Mouse (Mus musculus) c-Kit-positive CD71-negative TER-119-negative erythroid progenitor cells, embryonic 14.5 days (primary cell): ENCODE measurements around the gene Prima1.

Experiments used
- DNase-seq: peaks from one replicate; pipeline ENCODE4 v3.0.0-alpha.2; 2013; ENCODE audit warnings: low read depth

The Prima1 gene

DNA sequence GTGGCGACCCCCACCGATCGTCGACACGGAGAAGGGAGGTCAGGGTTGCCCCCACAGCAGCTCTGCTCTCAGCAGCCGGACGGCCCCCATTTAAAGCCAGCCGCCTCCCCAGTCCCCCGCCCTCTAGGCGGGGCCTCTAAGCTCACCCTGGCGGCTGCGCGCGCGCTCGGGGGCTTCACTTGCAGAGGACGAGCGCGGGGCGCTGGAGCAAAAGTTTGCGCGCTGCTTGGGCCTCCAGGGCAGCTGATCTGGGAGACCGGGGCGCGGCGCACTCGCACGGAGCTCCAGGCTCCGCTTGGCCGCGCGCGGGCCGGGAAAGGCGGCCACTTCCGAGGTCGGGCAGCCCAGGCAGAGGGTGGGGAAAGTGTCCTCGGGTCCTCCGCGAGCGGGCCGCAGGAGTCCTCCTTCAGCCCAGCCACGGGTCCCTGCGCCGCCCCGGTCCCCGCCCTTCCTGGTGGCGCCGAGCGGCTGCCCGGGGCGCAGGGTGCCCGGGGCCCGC, at the start of gene Prima1:
Prima1 (minus strand) TSS at position 68 of the 499 bp plus-strand sequence.
- DNase-seq, result no peak

DNA sequence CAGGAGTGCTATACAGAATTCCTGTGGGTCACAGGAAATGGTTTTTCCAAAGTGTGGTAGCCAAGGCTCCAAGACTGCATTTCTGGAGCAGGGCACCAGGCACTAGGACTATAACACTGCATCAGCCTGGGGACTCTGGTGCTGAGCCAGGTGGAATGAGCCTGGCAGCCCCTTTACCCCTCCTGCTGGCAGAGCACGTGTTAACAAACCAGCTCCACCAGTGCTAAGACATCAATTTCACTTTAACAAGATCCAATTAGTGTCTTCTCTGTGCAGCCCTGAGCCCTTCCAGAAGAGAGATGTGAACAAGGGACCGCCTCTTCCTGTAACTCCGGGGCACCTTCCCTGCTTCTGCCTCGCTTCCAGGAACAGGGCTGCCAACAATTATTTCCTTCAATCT, 45.3 kb upstream of the Prima1 start:
- no peak for DNase-seq

DNA sequence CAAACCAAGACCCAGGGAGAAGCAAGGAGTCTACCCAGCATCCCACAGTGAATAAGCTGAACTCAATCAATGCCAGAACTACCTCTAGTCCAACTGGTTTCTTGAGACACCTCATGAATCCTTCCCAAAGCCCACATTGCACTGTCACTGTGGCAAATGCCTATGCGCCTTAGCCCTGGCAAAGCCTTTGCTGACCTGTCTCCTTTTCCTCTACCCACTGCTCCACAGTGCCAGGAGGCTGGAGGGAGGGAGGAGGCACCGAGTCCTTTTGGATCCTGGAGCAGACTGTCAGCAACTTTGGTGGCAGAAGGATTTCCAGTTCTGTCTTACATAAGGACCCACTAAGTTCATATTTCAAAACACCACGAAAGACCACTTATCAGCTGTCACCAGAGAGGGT, 41.5 kb upstream of the Prima1 start:
- no peak for DNase-seq

DNA sequence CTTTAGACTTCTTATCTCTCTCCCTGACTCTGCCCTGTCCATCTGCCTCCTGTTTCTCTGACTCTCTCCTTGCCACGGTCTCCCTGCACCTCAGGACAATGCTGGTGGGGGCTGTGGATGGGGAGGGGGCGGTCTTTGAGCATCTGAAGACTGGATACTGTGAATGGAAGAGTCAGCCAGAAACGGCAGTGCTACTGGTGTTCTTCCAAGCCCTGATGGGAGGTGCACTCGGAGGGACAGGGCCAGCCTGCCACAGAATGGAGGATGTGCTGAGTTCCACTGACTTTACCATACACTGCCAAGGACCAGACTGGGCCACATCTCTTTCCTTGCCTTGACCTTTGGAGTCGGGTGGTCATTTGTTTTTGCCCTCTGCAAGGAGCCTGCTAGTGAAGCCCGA, 41.0 kb upstream of the Prima1 start:
- no peak for DNase-seq

DNA sequence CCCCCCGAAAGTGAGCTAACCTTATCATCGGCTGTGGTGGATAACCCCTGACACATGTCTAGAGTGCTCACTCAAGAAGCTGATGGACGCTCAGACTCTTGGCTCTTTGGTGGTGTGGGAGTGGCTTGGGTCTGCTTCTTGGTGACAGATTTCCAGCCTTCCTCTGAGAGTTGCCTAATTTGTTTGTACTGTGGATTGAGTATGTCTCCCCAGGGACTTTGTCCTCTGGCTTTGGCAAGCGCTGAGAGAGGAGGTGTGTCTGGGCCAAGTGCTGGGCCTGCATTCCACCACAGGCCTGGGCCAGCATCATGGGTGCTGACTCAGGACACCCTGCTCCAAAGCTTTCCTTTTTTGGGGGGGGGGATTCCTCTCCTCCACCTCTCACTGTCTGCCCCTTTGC, 40.0 kb upstream of the Prima1 start:
- no peak for DNase-seq

DNA sequence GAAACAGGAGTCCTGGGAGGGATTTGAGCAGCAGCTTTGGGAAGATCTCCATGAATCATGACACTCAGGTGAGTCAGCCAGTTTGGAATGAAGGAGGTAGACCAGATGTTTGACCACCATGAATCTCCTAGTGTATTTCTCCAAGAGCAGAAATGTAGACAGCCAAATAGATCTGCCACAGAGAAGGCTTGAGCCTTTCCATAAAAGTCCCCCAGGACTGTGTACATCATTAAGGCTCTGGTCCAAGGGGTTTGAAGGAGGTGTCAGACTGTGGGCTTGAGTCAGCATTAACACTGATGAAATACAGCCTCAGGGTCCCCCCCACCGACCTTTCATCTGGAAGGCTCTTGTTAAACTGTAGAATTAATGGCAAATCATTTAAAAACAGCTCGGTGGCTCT, 39.5 kb upstream of the Prima1 start:
- DNase-seq, result no peak

DNA sequence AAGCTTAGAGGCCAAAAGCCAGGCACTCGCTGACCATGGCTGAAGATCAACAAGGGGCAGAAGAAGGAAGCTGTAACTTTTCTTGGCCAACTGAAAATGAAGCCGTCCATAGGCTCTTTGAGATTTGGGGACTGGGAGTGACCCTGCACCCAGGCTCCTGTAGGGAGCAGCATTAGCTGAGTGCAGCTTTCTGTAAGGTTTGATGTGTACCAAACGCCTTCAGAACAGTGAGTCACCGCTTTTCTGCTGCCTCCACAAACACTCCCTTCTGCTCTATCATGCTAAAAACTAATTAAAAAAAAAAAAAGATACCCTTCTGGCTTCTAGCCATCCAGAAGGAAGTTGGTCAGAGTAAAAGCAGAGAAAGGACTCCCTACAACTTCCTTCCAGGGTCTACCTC, 34.5 kb upstream of the Prima1 start:
- DNase-seq, result no peak

DNA sequence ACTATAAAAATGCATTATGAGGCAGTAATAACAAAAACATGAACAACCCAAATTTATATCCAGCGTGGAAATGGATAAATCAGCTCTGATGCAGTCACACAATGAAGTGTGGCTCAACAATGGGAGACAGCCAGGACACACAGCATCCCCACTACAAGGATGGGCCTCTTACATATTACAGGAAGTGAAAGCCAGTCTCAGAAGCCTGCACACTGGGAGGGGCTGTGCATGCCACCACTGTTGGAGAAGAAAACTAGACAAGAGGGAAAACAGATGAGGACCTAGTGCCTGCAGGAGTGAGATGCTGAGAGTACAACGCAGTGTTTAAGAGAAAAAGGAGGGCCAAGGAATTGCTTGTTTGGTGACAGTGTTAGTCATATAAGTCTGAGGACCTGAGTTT, 31.8 kb upstream of the Prima1 start:
- no peak for DNase-seq

DNA sequence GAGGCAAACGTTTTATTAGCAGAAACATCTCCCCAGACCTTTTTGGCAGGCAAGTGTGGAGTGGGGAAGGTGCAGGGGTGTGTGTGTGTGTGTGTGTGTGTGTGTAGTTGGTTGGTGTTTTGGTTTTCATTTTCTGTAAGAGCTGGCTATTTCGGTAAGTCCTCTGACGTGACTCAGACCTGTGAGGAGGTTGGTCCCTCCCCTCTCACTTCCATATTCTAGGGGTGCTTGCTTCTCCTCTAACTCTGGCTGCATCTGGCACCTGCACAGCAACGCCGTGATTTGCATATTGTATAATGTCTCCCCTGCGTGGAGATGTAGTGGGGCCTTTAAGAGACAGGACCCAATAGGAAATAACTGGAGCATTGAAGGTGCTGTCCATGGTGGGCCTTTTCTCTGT, 31.1 kb upstream of the Prima1 start:
- no peak for DNase-seq

DNA sequence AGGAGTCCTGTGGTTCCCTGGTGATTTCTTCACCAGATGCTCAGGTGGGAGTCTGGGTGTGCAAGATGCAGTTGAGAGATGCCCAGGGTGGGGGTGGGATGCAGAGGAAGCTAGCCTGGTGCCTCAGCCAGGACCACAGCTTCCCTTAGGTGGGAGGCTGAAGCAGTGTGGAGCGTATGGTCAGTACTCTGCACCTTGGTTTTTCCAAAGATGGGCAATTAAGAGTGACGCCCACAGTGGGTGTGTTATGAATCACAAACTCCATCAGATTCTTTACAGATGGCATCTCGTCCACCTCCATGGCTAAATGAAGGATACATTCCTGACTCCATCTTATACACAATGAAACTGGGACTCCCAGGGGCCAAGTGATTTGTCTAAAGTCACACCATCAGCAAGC, 30.2 kb upstream of the Prima1 start:
- DNase-seq, result no peak

DNA sequence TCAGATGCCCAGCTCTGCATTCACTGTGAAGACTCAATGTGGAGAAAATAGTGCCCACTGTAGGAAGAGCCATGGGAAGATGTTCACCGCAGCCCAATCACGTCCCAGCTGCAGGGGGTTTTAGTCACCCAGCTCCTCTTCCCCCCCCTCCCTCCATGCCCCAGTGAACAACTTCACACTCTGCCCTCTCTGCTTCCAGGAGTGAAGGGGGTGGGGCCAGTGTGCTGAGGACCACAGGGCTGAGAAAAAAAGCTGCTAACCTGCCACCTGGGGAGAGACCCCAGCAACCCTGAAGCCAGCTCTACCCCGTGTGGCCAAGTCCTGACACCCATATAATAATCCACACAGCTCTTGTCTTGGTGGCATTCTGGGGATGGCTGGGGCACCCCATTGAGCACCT, 24.7 kb upstream of the Prima1 start:
- no peak for DNase-seq

DNA sequence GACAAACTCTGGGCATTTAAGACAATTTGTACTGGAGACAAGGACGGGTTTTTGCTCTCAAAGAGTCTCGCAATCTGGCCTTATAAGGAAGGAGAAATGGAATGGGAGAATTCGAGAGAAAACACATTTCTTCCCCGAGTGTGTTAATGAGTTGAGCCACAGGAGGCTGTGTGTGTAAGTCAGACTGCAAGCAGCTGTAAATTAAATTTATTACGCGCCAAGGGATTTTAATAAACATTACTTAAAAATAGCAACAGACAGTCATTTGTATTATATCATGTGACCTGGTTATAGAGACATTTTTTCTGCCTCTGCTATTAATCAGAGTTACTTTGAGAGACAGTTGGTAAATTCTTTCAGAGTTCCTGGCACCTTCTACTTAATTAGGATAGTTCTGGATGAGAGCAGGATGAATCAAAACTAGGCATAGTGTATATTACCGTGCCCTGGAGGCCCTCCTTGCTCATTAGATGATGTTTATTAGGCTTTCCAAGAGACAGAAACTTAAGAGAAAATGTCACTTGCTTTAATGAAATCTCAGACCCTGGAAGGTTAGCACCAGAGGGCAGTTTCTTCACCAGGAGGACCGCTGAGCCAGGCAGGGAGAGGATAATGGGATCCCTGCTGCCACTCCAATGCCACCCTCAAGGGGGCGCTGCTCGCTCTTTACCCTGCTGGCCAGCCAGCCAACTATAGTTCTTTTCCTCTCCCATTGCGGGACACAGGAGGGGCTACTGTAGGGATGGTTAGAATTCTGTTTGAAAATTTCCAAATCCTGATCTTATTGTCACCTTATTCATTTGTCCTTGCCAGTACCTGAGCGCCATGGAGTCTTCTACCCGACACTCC, 20.3 kb upstream of the Prima1 start:
- no peak for DNase-seq

DNA sequence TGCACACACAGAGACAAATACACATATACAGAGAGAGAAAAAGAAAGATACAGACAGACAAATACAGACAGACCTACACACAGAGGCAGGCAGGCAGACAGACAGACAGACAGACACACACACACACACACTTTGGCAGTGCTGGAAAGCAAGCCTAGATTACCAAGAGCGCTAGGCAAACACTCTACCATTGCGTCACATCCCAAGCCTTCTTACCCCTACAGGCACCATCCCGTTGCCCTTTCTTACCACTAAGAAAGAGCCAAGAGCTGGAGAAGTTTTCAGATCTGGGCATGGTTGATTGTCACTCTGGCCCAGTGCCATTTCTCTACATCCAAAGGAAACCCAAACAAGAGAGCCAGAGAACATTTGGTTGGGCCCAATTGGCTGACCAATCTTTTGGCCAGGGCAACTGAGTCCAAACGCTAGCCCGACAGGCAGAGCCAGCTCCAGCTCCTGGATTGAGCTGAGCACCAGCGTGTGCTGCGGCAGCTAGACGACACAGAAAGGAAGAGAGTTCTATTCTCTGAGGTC, 11.0 kb upstream of the Prima1 start:
- no peak for DNase-seq

DNA sequence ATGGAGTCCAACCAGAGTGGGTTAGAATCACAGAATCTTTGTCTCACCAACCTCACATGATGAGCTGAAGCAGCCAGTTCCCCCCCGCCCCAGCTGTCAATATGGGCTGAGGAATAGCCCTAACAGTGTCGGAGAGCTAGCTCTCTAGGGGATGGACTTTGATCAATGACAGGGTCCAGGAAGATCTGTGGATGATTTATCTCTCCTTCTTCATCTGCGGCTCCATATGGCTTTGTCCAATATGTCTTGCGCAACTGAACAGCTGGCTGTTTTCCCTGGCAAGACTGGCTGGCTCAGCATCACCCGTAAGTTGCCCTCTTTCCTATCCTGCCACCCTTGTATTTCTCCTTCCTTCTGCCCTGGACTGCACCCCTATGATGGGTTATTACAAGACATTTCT, 9.2 kb upstream of the Prima1 start:
- DNase-seq, result no peak

DNA sequence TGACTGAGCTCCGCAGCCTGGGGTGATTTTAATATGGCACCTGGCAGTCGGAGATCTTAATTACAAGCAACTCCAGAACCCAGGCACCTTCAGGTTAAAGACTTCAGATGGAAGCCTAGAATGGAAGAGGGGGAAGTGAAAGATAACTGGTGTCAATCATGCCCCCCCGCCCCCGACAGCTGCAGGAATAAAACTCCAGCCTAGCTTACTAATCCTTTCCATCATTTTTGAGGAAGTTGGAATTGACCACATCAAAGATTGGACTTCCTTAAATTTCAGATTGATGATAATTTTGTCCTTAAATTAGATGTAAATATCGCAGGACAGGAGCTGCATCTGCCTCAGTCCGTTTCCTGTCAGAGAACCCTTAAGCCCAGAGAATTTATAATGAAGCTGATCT, 8.4 kb upstream of the Prima1 start:
- DNase-seq, result no peak

DNA sequence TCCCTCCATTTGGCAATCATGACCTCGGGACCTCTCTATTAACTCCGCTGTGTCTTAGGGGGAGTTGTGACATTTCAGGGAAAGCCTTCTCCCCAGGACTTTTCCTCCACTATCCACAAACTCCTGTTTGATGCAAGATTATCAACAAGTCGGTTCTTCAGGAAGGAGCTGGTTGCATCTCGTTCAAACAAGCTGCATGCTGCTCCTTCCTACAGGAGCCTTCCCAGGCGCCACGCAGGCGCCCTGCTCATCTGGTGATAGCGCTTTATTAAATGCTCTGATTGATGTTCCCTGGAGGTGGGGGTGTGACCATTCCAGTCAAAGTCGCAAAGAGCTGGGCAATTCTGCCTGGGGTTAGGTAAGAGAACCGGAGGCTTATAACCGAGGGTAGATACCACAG, 1.1 kb upstream of the Prima1 start:
- no peak for DNase-seq

DNA sequence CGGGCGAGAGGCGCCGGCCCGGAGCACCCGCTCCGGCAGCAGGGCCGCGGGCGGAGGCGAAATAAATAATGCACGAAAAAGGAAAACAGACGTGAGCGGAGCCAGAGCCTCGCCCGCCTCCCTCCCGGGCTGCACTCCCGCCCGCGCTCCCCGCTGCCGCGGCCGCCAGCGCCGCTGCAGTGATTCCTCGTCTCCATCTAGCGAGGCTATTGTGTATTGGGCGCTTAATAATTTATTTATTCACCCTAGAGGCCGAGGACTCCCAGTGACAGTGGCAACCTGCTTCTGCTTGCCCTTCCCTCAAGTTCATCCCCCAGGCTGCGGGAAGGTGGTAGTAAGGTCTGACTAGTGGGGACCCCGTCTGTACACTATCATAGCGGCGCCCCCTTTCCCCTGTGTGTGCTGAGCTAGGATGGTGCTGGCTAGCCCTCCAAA, 658 bp upstream of the Prima1 start:
- no peak for DNase-seq

DNA sequence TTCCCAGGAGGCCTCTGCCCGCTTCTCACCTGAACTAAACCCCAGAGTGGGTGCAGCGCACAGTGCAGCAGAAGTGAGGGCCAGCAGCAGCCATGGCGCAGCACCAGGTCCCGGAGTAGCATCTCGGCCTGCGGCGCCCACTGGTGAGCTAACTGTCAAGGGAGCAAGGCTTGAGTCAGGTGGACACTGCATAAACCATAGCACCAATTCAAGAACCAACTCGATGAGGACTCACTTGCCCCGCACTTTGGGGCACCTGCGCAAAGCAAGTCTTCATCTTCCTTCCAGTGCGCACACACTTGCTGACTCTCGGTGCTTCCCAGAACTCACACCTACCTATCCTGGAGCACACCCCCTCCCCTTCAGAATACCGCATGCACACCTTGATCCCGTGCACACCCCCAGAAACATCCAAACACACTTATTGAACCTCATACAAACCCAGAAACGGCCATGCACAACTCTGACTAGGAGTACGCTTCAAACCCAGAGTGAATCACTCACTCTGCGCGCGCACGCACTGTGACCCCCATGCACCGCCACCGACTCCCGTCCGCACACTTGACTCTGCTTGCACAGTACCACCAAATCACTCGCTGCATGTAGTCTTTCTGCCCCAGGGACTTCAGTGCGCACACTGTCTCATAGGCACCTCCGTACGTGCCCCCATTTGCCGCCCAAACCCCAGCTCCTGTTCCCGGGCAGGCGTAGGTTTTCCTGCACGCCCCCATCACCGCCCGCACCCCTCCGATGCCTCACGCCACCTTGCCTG, 453 bp downstream of the Prima1 start:
- DNase-seq, result no peak

DNA sequence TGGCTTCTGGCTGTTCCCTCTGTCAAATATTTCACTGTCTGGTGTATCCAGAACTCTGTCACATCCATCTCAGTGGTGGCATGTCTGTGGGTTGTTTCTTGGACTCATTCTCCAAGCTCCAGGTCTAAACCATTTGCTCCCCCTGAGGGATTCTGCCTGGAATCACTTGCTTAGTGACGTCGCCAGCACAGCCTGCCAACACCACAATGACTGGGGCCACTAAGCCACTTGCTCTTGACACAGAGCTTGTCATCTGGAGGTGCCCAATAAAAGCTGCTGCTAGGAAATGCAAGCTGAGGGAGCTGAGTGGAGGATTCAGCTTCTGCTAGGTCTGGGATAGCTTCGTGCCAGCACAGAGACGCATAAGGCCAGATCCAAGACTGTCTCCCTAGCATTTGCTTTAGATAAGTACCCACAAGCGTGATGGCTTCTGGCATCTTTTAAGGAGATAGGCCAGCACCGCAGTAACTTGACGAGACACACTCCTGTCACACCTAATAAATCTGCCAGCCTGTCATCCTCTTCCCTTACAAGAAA, 3.0 kb downstream of the Prima1 start:
- DNase-seq, result no peak

DNA sequence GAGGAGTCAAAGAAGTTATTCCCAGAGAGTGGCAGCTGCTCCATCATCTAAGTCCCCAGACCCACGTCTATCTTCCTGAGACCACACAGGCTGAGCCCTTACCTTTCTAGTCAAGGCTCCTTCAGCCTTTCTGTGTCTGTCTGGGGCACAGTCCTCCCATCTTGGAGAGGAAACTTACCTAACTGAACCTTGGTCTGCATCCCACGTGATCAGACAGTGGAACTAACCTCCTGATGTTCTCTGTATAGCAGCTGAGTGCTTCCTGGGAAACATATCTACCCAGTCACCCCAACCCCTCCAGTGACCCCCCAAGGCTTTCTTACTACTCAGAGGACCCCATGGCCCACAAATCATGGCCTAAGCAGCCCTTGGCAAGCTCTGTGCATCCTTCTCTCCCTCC, 6.1 kb downstream of the Prima1 start:
- DNase-seq, result no peak

DNA sequence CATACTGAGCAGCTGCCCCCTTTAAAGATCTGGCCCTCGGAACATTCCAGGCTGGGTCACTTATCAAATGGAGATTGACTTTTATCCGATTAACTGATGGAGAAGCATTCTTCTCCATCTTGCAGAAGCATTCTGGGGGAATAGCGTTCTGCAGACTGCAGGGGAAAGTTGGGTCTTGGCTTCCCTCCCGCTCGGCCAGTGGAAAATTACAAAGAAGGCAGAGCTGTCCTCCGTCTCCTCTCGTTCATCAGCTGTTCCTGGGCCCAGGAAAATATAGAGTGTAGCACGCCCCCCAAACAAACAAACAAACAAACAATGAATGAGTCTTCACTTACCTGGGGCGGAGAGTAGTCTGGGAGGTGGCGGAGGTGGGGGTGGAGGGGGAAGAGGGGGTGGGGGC, 6.7 kb downstream of the Prima1 start:
- DNase-seq, result no peak

DNA sequence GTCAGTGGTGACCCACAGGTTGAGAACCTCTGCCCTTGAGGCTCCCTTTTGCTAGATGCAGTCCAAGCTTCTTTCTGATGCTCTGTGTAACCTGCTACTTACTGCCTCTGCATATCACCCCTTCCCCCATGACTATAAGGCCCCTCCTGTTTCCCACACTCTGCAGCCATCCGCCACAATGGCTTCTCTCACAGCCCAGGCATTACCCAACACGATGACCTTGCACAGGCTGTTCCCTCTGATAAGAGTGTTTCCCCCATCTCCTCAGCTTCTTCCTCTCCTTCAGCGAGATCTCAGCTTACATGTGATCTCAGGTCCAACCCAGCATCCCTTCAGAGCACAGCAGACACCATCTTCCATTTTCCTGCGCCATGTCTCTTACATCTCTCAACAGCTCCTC, 12.9 kb downstream of the Prima1 start:
- no peak for DNase-seq

DNA sequence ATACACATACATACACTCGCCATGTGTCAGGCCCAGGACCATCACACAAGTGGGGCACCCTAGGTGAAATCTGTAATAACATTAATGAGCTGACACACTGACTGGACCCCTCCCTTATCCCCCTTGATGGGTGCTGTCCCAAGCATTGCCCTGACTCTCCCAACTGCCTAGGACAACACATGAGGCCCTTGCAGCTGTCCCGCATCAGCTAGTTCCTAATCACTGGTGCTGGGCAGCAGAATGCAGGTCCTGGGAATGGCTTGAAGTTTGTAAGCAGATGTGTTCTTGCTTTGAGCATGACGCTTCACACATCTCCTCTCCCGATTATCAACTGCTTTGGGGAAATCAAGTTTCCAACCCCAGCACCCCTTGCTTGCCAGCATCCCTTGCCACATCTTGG, 15.8 kb downstream of the Prima1 start:
- no peak for DNase-seq
